Mouse (Mus musculus) liver, embryonic 16.5 days (tissue): ENCODE data around the gene Chfr. TPM values are rescaled to one million over a fixed set of nuclear protein-coding genes. Genes with fewer than 3 reads are reported as not detected.
"Not testable (repeated sequence)": the region's sequence is repeated elsewhere in the genome, so short reads cannot be mapped to it uniquely, and the experiment has no call there.

Experiments used
- ATAC-seq: fragments of 200-750 bp; cut with Nextera tagmentation; 2 replicates; pipeline ENCODE4 v1.8.0; 2017; ENCODE audit warnings: low read depth, mild to moderate bottlenecking, moderate number of reproducible peaks, moderate library complexity
- H3K27ac ChIP-seq: fragments of 300-500 bp; sonication (generic); 2 replicates; pipeline ENCODE4 v1.5.1; 2014; ENCODE audit warnings: mild to moderate bottlenecking, low read length
- H3K27me3 ChIP-seq: fragments of 300-500 bp; sonication (generic); 2 replicates; pipeline ENCODE4 v1.6.1; 2014; ENCODE audit warnings: low read depth, low read length, mixed read lengths; ENCODE audit not compliant: control insufficient read depth, insufficient read depth
- H3K36me3 ChIP-seq: fragments of 300-500 bp; sonication (generic); 2 replicates; pipeline ENCODE4 v1.6.1; 2014; ENCODE audit warnings: mild to moderate bottlenecking; ENCODE audit not compliant: control insufficient read depth, insufficient read depth
- H3K4me1 ChIP-seq: fragments of 300-500 bp; sonication (generic); 2 replicates; pipeline ENCODE4 v1.6.1; 2014; ENCODE audit warnings: low read depth, low read length, mixed read lengths; ENCODE audit not compliant: control insufficient read depth
- H3K4me2 ChIP-seq: fragments of 300-500 bp; sonication (generic); 2 replicates; pipeline ENCODE4 v1.6.1; 2014; ENCODE audit warnings: low read depth, low read length, mixed read lengths
- H3K4me3 ChIP-seq: fragments of 300-500 bp; sonication (generic); 2 replicates; pipeline ENCODE4 v1.5.1; 2014; ENCODE audit warnings: low read depth, mild to moderate bottlenecking, low read length
- H3K9ac ChIP-seq: fragments of 300-500 bp; sonication (generic); 2 replicates; pipeline ENCODE4 v1.6.1; 2014; ENCODE audit warnings: low read depth, low read length
- H3K9me3 ChIP-seq: fragments of 300-500 bp; sonication (generic); replicated peaks from 2 replicates; pipeline ENCODE4 v1.6.1; 2016; ENCODE audit warnings: low read length; ENCODE audit not compliant: control insufficient read depth
- WGBS: fragments of 180-500 bp; shearing (Covaris S2); extraction: QIAGEN DNeasy Blood & Tissue Kit; methylation state at CpG from one replicate; pipeline ENCODE4 v1.1.7; 2014; ENCODE audit not compliant: insufficient replicate concordance; 5-methylcytosine and 5-hydroxymethylcytosine counted together
- polyA plus RNA-seq: library from polyadenylated mRNA; unstranded; fragments of >200 nt; fragmentation: Nextera tagmentation; extraction: Ambion mirVana; gene quantifications from 2 replicates; pipeline ENCODE4 v1.2.1, GENCODE M21; 2015

Gene Chfr
- polyA plus RNA-seq, 1 experiment from 2014 or later = 18.0 TPM

- no peaks in the 10 kb centered on the region for H3K9me3 ChIP-seq
- H3K4me1 ChIP-seq = peaks cover 18% of the 10 kb centered on the region
- WGBS = 15% methylated on average over 41 of the region's 41 CpGs
- peak overlapping the region; percentile 78 for H3K9ac ChIP-seq
- no peak; the same call in 1 of the 2 replicates for ATAC-seq
- H3K27me3 ChIP-seq = no peaks in the 10 kb centered on the region
- peak overlapping the region; percentile 93 for H3K4me2 ChIP-seq
- peaks cover 31% of the 10 kb centered on the region for H3K36me3 ChIP-seq
- peak overlapping the region; percentile 79 for H3K4me3 ChIP-seq
- H3K27ac ChIP-seq = peak overlapping the region; percentile 95
These were observed 28.6 kb upstream of the Chfr start for GRCm38 (mm10) chr5:110106901-110107564.

- Histone ChIP-seq H3K27me3 (no peaks in the 10 kb centered on the region), H3K27ac (peak within 1 kb of the TSS; percentile 95), H3K9me3 (no peaks in the 10 kb centered on the region), H3K4me2 (peak within 1 kb of the TSS; percentile 93), H3K9ac (peak within 1 kb of the TSS; percentile 78), H3K36me3 (peaks cover 31% of the 10 kb centered on the region), H3K4me3 (peak within 1 kb of the TSS; percentile 79), H3K4me1 (peaks cover 17% of the 10 kb centered on the region)
- ATAC-seq = peak; percentile 86
- WGBS = under 1% methylated on average over 71 of the region's 71 CpGs
These were observed 27.9 kb upstream of the Chfr start, which contains the start of gene Gtpbp6 for GRCm38 (mm10) chr5:110107581-110108304. Gene Gtpbp6, minus strand, starts transcription at chr5:110108197.

GRCm38 (mm10) chr5:110108305-110108628, 27.4 kb upstream of the Chfr start:
- no peak for ATAC-seq
- Histone ChIP-seq H3K4me3 (peak overlapping the region; percentile 79), H3K27ac (peak overlapping the region; percentile 95)

GRCm38 (mm10) chr5:110109991-110110441, 25.6 kb upstream of the Chfr start, which contains the start of gene Zfp605:
Gene Zfp605, plus strand, starts transcription at chr5:110110092.
- no peaks in the 10 kb centered on the region for H3K27me3 ChIP-seq
- H3K4me3 ChIP-seq = peak within 1 kb of the TSS; percentile 76
- H3K9me3 ChIP-seq = no peaks in the 10 kb centered on the region
- peak within 1 kb of the TSS; percentile 72 for H3K9ac ChIP-seq
- H3K4me1 ChIP-seq = peaks cover 17% of the 10 kb centered on the region
- WGBS = under 1% methylated on average over 12 of the region's 12 CpGs
- peaks cover 8% of the 10 kb centered on the region for H3K36me3 ChIP-seq
- peak; percentile 12 for ATAC-seq
- peak within 1 kb of the TSS; percentile 70 for H3K4me2 ChIP-seq
- peak within 1 kb of the TSS; percentile 79 for H3K27ac ChIP-seq

More at GRCm38 (mm10) chr5:110108305-110108628, 27.4 kb upstream of the Chfr start:
- WGBS = under 1% methylated on average over 7 of the region's 7 CpGs
- peak overlapping the region; percentile 93 for H3K4me2 ChIP-seq
- H3K9me3 ChIP-seq = no peaks in the 10 kb centered on the region
- peak overlapping the region; percentile 78; the same call in 1 of the 2 replicates for H3K9ac ChIP-seq
- peaks cover 26% of the 10 kb centered on the region for H3K36me3 ChIP-seq
- no peaks in the 10 kb centered on the region for H3K27me3 ChIP-seq
- H3K4me1 ChIP-seq = peaks cover 17% of the 10 kb centered on the region

- H3K4me1 ChIP-seq, H3K9me3 ChIP-seq, H3K36me3 ChIP-seq, H3K9ac ChIP-seq, H3K27ac ChIP-seq, H3K4me3 ChIP-seq, H3K4me2 ChIP-seq, H3K27me3 ChIP-seq, ATAC-seq: not testable (repeated sequence)
- 65% methylated on average over 3 of the region's 3 CpGs for WGBS
These were observed 13.3 kb upstream of the Chfr start for GRCm38 (mm10) chr5:110122380-110122779.

GRCm38 (mm10) chr5:110136087-110136464, 434 bp downstream of the Chfr start:
- peak overlapping the region; percentile 81 for H3K4me2 ChIP-seq
- peak overlapping the region; percentile 90 for H3K9ac ChIP-seq
- H3K27me3 ChIP-seq = no peaks in the 10 kb centered on the region
- 3% methylated on average over 18 of the region's 18 CpGs for WGBS
- ATAC-seq = peak; percentile 3
- H3K9me3 ChIP-seq = 0 out of 2 replicates have a peak, but pooled peaks cover 2% of the 10 kb centered on the region
- peak overlapping the region; percentile 94 for H3K4me3 ChIP-seq
- peaks cover 5% of the 10 kb centered on the region for H3K4me1 ChIP-seq
- peak overlapping the region; percentile 92 for H3K27ac ChIP-seq
- peaks cover 5% of the 10 kb centered on the region; the same call in 1 of the 2 replicates for H3K36me3 ChIP-seq

GRCm38 (mm10) chr5:110137816-110138215, 2.2 kb downstream of the Chfr start:
- Histone ChIP-seq H3K27me3 (no peaks in the 10 kb centered on the region), H3K36me3 (peaks cover 5% of the 10 kb centered on the region; the same call in 1 of the 2 replicates), H3K9me3 (0 out of 2 replicates have a peak, but pooled peaks cover 2% of the 10 kb centered on the region), H3K4me3 (no peak overlapping the region), H3K27ac (no peak overlapping the region), H3K4me2 (no peak overlapping the region), H3K4me1 (peaks cover 5% of the 10 kb centered on the region), H3K9ac (no peak overlapping the region)
- no peak for ATAC-seq
- WGBS = 86% methylated on average over 3 of the region's 3 CpGs

GRCm38 (mm10) chr5:110139325-110139724, 3.7 kb downstream of the Chfr start:
- no peaks in the 10 kb centered on the region for H3K27me3 ChIP-seq
- 0 out of 2 replicates have a peak, but pooled peaks cover 2% of the 10 kb centered on the region for H3K9me3 ChIP-seq
- H3K4me2 ChIP-seq = no peak overlapping the region
- no peak overlapping the region for H3K4me3 ChIP-seq
- peaks cover 5% of the 10 kb centered on the region for H3K4me1 ChIP-seq
- H3K36me3 ChIP-seq = peaks cover 7% of the 10 kb centered on the region
- ATAC-seq = no peak
- 72% methylated on average over 3 of the region's 3 CpGs for WGBS
- H3K27ac ChIP-seq = no peak overlapping the region
- no peak overlapping the region for H3K9ac ChIP-seq

- Histone ChIP-seq H3K27ac (no peak overlapping the region), H3K27me3 (no peaks in the 10 kb centered on the region), H3K4me2 (no peak overlapping the region), H3K36me3 (peaks cover 9% of the 10 kb centered on the region), H3K4me3 (no peak overlapping the region), H3K4me1 (peaks cover 5% of the 10 kb centered on the region), H3K9me3 (no peaks in the 10 kb centered on the region), H3K9ac (no peak overlapping the region)
- WGBS = 75% methylated on average over 7 of the region's 7 CpGs
- no peak for ATAC-seq
These were observed 4.8 kb downstream of the Chfr start for GRCm38 (mm10) chr5:110140424-110140823.
